In the genomic region with DNA sequence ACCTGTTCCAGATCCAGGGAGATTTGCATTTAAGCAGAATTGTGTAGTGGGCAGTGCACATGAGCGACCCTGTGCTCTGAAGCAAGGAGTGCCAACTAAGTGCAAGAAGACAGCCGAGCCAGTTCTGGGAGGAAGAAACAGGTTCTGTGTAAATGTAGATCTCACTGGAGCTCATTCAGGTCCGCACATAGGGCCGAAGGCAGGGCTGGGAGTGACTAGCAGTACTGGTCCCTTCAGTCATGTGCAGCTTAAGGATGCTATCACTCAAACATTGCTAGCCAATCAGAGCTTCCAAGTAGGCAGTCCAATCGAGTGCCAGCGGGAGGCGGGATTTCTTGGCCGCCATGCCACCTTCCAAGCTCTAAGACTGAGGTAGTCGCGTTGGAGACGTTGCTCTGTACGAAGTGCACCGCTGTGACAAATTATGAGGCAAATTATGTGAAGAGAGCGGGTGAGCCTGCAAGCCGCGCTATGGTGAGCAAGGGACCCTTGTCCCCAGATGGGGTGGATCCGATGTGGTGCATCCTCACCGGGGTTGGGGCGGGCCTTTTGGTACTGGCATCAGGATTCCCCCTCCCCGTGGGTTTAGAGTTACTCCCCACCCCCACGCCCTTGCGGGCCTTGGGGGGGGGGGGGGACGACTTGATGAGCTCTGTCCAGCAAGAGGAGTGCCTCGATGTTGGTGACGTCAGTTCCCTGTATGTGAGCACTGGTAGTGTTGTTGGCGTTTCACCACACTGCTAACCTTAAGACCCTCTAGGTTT, we compare ENCODE assay signal across 1 mouse cellular context.
TF ChIP-seq lines count a peak whose summit lies in the region.

No protein-coding gene starts in this region.

TF ChIP-seq in MEL, 35 proteins besides CTCF, POLR2A, EP300 and RAD21 (continued from another document):
- TF ChIP-seq ETS1 (IDR thresholded peaks at IDR 0.05; ENCODE audit: low read depth, low read length): peak; percentile 74
- 0 out of 2 replicates have a peak, but pooled peaks have one; percentile 37 for TF ChIP-seq MYC (IDR thresholded peaks at IDR 0.05; ENCODE audit: low read depth, low read length)
- TF ChIP-seq MAX (IDR thresholded peaks at IDR 0.05; ENCODE audit: low read length): no peak; the same call in 1 of the 2 replicates
- 0 out of 2 replicates have a peak, but pooled peaks have one; percentile 48 for TF ChIP-seq CHD1 (IDR thresholded peaks at IDR 0.05; ENCODE audit: low read depth, low read length)
- peak; percentile 75 for TF ChIP-seq MXI1 (IDR thresholded peaks at IDR 0.05; ENCODE audit: low read depth, low read length)
- no peak for TF ChIP-seq NRF1 (IDR thresholded peaks at IDR 0.05; ENCODE audit: insufficient read depth, low read depth, low read length, poor library complexity, severe bottlenecking)
- TF ChIP-seq GATA1 (IDR thresholded peaks at IDR 0.05; ENCODE audit: low read depth, low read length): peak; percentile 53; the same call in 1 of the 2 replicates
- TF ChIP-seq BHLHE40 (IDR thresholded peaks at IDR 0.05; ENCODE audit: borderline replicate concordance, low read depth, low read length): no peak; the same call in 1 of the 2 replicates
- TF ChIP-seq ZNF384 (IDR thresholded peaks at IDR 0.05; ENCODE audit: low read depth, low read length): no peak
- TF ChIP-seq CHD2 (IDR thresholded peaks at IDR 0.05; ENCODE audit: low read length): no peak
TF ChIP-seq in MEL: peak in this region for 10.
